Mouse (Mus musculus) cerebellum, postnatal 4 days (tissue): Measurements from ENCODE around the gene St6galnac1.
"Not testable (repeated sequence)": the region's sequence is repeated elsewhere in the genome, so short reads cannot be mapped to it uniquely, and the experiment has no call there.

ENCODE experiments used
- DNase-seq, 2 experiments: peaks; one replicate each; pipeline ENCODE4 v3.0.0; 2022; ENCODE audit warnings: low spot score in 2 of 2, mixed read lengths in 1 of 2

St6galnac1 gene

GRCm38 (mm10) chr11:116807526-116807925 is 32.2 kb upstream of the St6galnac1 start:
- DNase-seq, result no peak

GRCm38 (mm10) chr11:116807116-116807515 is 31.8 kb upstream of the St6galnac1 start:
- no peak for DNase-seq

GRCm38 (mm10) chr11:116806136-116807071 is 31.1 kb upstream of the St6galnac1 start:
- DNase-seq, result no peak

DNA sequence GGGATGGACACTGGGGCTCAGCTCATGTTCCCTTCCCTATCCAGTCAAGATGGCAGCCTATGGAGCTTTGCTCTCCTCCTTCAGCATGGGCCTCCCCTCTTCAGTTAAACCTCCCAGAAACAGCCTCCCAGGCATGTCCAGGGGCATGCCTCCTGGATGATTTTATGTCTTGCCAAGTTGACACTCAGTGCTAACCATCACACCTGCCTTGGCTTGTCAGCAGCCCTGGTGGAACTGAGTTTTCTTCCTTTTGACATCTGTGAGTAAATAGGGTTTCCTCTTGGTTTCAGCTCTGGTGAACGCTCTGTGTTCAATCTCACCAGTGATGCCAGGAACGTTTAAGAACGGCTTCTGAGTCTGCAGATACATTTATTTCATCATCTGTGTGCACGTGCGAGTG is 27.4 kb upstream of the St6galnac1 start:
- no peak for DNase-seq

GRCm38 (mm10) chr11:116801106-116801505 is 25.8 kb upstream of the St6galnac1 start:
- DNase-seq, result no peak

GRCm38 (mm10) chr11:116799364-116799763 is 24.1 kb upstream of the St6galnac1 start:
- DNase-seq, result peak in 1 of 2 experiments; percentile 42

GRCm38 (mm10) chr11:116784221-116784620 is 8.9 kb upstream of the St6galnac1 start:
- DNase-seq, result no peak

DNA sequence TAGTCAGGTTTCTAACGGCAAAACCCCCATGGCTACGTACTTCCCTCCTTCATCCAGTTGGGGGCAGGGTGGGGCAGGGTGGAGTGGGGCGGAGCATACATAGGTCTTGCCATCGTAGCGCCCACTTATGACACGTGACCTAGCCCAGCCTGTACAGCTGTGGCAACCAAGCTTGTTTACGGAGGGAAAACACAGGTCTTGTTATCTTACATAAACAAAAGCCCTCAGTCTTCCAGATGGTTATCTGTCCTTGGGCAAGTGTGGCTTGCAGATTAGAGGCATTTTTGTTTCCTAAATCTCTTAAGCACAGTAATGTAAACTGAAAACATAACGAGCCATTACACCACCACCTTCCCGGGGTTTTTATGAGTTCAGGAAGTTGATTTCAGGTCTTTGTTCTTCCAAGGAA is 7.4 kb upstream of the St6galnac1 start:
- DNase-seq, result no peak

- no peak for DNase-seq
Observed at GRCm38 (mm10) chr11:116773205-116773604, 2.1 kb downstream of the St6galnac1 start.

- no peak for DNase-seq
Observed at GRCm38 (mm10) chr11:116769873-116770272, 5.4 kb downstream of the St6galnac1 start.

- no peak for DNase-seq
Observed at GRCm38 (mm10) chr11:116764946-116765345, 10.4 kb downstream of the St6galnac1 start.

DNA sequence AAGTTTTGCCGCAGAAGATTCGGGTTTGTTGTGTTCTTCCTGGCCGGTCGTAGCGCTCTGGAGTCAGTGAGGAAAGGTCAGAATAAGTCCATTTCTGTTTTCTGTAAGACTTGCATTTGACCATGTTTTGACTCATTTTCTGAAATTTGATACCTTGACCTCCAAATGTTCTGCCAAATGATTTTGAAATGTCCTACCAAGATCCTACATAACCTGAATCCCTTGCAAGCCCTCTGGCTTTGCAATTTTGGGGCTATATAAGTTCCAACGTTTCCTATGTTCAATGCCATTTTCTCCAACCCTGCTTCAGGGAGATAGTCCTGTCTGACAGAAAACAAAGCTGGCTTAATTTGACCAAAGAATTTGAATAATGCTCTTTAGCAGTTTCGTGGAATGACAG is 11.0 kb downstream of the St6galnac1 start:
- DNase-seq, result no peak

DNA sequence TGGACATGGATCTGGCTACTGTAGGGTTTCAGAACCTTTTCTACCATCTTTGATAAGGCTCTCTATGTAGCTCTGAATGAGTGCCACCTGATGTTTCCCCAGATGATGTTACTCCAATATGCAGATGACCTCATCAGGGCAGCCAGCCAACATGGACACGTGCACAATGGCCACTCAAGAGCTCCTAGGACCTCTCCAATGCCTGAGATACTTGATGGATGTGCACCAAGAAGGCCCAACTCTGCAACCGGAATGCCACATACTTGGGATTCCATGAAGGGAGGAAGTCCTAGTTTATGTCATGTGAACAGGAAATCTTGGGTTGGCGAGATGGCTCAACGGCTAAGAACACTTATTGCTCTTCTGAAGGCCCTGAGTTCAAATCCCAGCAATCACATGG is 20.1 kb downstream of the St6galnac1 start:
- no peak for DNase-seq

- no peak for DNase-seq
Observed at GRCm38 (mm10) chr11:116753674-116754470, 21.4 kb downstream of the St6galnac1 start.

- DNase-seq, result no peak
Observed at GRCm38 (mm10) chr11:116749733-116750132, 25.6 kb downstream of the St6galnac1 start.

DNA sequence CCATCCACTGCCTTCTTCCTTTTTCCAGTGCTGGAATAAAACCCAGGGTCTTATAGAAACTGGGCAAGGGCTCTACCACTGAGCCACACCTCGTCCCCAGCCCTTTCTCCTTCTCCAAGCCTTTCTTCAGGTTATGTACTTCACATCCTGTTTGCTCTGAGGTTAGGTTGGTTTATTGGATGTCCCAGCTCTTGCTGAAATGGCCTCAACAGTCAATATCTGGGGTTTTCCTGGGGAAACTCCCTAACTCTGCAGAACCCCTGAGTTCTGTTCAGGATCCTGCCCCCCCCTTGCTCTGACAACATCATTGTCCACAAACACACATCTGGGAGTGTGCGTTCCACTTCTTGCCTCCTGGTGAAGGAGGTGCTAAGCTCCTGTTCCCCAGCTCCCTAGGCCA is 26.6 kb downstream of the St6galnac1 start:
- not testable (repeated sequence) for DNase-seq

GRCm38 (mm10) chr11:116746822-116747221 is 28.5 kb downstream of the St6galnac1 start:
- not testable (repeated sequence) for DNase-seq

DNA sequence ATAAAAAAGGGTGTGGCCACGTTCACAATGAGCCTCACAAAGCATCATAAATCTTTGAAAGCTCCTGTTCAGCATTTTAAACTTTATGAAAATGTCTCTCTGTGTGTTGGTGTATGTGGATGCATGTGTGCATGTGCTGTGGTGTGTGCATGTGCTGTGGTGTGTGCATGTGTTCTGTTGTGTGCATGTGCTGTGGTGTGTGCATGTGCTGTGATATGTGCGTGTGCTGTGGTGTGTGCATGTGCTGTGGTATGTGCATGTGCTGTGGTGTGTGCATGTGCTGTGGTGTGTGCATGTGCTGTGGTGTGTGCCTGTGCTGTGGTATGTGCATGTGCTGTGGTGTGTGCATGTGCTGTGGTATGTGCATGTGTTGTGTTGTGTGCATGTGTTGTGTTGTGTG is 29.9 kb downstream of the St6galnac1 start:
- not testable (repeated sequence) for DNase-seq

DNA sequence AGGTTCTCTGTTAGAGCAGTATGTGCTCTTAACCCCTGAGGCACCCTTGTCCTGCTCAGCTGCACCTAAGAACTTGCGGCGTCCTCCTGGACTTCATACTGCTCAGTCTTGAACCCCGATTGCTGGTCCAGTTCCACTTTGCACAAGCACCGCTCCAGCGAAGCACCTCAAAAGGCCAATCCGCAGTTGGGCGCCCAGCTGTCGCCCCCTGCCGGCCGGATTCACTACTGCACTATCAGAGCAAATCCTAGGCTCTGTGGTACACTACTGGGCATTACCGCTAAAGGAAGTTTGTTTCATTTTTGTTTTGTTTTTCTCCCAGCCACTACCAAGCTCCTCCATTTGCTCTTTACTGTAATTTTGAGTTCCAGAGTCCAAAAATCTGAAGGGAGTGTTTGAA is 36.9 kb downstream of the St6galnac1 start:
- DNase-seq, result no peak

- no peak for DNase-seq
Observed at GRCm38 (mm10) chr11:116732536-116732935, 42.8 kb downstream of the St6galnac1 start.

DNA sequence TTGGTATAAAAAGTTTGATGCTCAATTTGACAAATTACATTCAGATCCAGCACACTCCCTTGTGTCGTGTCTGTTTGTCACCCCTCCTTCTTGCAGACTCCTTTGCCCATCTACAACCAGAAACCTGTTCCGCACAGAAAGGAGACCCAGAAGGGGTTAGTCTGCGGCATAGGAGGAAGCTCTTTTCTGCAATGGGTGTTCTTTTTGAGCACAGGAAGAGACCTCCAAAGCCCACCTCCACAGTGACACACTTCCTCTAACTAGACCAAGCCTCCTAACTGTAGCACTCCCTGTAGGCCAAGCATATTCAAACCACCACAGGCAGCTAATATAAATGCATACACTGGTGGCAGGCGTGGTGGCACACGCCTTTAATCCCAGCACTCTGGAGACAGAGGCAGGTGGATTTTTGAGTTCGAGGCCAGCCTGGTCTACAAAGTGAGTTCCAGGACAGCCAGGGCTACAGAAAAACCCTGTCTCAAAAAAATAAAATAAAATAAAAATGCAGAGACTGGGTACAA is 44.2 kb downstream of the St6galnac1 start:
- DNase-seq, result not testable (repeated sequence)

DNA sequence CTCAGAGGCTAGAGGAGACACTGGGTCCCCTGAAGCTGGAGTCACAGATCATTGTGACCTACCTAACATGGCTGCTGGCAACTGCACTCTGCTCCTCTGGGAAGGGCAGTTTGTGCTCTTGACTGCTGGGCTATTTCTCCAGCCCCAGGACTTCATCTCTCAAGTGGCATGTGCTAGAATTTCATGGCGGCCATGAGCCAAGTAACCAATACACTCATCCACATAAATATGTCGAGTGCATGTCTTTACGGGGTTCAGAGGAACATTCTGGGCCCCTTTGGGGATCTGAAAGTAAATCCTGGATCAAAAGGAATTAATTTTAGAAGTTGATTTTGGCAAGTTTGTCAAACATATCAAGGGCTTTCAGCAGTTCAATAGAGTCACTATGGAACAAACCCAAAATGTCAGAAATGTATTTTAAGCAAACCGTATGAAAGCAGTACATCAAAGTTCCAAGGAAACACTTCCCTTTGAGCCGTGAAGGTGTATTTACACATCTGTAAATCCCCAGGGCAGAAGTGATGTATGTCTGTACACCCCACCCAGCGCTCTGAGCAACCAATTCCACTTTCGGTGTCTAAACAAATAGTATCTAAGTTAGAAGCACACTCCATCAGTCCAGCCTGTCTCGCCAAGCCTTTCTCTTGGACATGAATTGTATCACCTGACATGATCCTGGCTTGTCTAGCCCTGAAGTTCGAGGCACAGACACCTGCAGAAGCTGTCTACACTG is 45.9 kb downstream of the St6galnac1 start:
- no peak for DNase-seq
